ENCODE assay signal across 18 mouse cellular contexts in the genomic region with DNA sequence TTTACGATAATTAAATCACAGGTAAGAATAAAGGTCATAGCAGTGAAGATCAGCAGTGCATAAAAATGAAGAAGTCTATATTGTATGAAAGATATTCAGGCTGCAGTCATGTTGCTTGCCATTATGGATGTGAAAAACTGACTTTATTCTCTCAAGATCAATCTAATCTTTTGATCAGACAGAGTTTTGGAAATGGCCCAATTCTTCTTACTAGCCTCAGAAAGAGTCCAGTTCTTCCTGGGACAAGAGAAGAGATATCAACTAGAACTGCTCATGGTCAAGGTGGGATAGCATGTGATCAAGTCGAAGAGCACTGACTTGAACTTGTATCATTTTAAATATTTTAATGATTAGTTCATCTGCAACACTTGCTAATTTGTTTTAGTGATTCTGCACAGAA.
DNase-seq lines count a peak whose midpoint lies in the region; ATAC-seq and TF ChIP-seq lines count a peak whose summit lies in the region.
"Had no signal": no experiment of that assay in that cellular context is flagged by ENCODE, and none has a peak within 500 bp of the region (broad histone marks: within the 10 kb centered on the region; RNA-seq: fewer than 3 reads in every experiment).

No protein-coding gene starts in this region.

- no peaks in the 10 kb centered on the region for H3K27me3 ChIP-seq in forebrain, embryonic 10.5 days (ENCODE audit: poor library complexity, severe bottlenecking)
- H3K27me3 ChIP-seq in hindbrain, embryonic 11.5 days (ENCODE audit: control insufficient read depth, insufficient read depth, low read length) = no peaks in the 10 kb centered on the region
- H3K27me3 ChIP-seq in midbrain, embryonic 14.5 days (ENCODE audit: control insufficient read depth, insufficient read depth, low read length) = no peaks in the 10 kb centered on the region
- H3K27me3 ChIP-seq in stomach, postnatal 0 days (ENCODE audit: control insufficient read depth, insufficient read depth, low read length) = no peaks in the 10 kb centered on the region
- H3K27me3 ChIP-seq: CH12.LX; embryonic facial prominence, embryonic 12.5 days; limb, embryonic 13.5 days; liver, embryonic 15.5 days had no signal

- WGBS in forebrain, embryonic 10.5 days = 75% methylated on average over 2 of the region's 2 CpGs
- WGBS in hindbrain, embryonic 11.5 days = 71% methylated on average over 2 of the region's 2 CpGs
- WGBS in midbrain, embryonic 14.5 days = 70% methylated on average over 2 of the region's 2 CpGs
- WGBS in stomach, postnatal 0 days = 92% methylated on average over 2 of the region's 2 CpGs

- no peak overlapping the region for H3K9ac ChIP-seq in hindbrain, embryonic 11.5 days (ENCODE audit: low read depth, low read length)
- no peak overlapping the region for H3K9ac ChIP-seq in midbrain, embryonic 14.5 days (replicated peaks; ENCODE audit: low read length)
- no peak overlapping the region for H3K9ac ChIP-seq in stomach, postnatal 0 days (ENCODE audit: low read length)
- H3K9ac ChIP-seq: embryonic facial prominence, embryonic 12.5 days; limb, embryonic 13.5 days; liver, embryonic 15.5 days had no signal

- TF ChIP-seq CTCF in stomach, postnatal 0 days (IDR thresholded peaks at IDR 0.05; ENCODE audit: low read depth) = no peak

- no peak for TF ChIP-seq EP300 in stomach, postnatal 0 days (optimal IDR thresholded peaks at IDR 0.05)

- intact Hi-C loops in left cerebral cortex, postnatal 25 days (cut with DNase I) = no loop called here

- peaks cover 40% of the 10 kb centered on the region for H3K4me1 ChIP-seq in forebrain, embryonic 10.5 days
- H3K4me1 ChIP-seq in hindbrain, embryonic 11.5 days (replicated peaks; ENCODE audit: control insufficient read depth, insufficient read depth, low read length) = no peaks in the 10 kb centered on the region
- peaks cover 12% of the 10 kb centered on the region for H3K4me1 ChIP-seq in midbrain, embryonic 14.5 days (ENCODE audit: control insufficient read depth, insufficient read depth, low read length)
- no peaks in the 10 kb centered on the region for H3K4me1 ChIP-seq in stomach, postnatal 0 days (replicated peaks; ENCODE audit: control insufficient read depth, insufficient read depth)
- H3K4me1 ChIP-seq: embryonic facial prominence, embryonic 12.5 days; limb, embryonic 13.5 days; liver, embryonic 15.5 days had no signal

- DNase-seq in embryo, embryonic 10.5 days (ENCODE audit: low spot score) = peak; percentile 9
- DNase-seq in embryo, embryonic 9.5 days (ENCODE audit: extremely low spot score) = no peak
- DNase-seq in forebrain, embryonic 10.5 days (ENCODE audit: extremely low spot score, low spot score) = no peak
- DNase-seq in hindbrain, embryonic 11.5 days (ENCODE audit: low spot score) = no peak
- DNase-seq in midbrain, embryonic 14.5 days = peak; percentile 29
- DNase-seq in urinary bladder, postnatal 25 days (ENCODE audit: low spot score) = no peak
- no peak for DNase-seq in stomach, postnatal 0 days (ENCODE audit: low spot score)
- no peak for DNase-seq in left cerebral cortex, postnatal 25 days (ENCODE audit: low spot score in 2 of 2)
- DNase-seq: adrenal gland, adult 8-10 months; cerebellum, adult 18-20 months; right cerebral cortex, postnatal 25 days had no signal

- no peak overlapping the region for H3K4me3 ChIP-seq in forebrain, embryonic 10.5 days
- no peak overlapping the region for H3K4me3 ChIP-seq in hindbrain, embryonic 11.5 days (ENCODE audit: low read depth, low read length)
- H3K4me3 ChIP-seq in midbrain, embryonic 14.5 days (replicated peaks; ENCODE audit: low read depth, low read length) = no peak overlapping the region
- no peak overlapping the region for H3K4me3 ChIP-seq in stomach, postnatal 0 days (ENCODE audit: low read depth, low read length)
- H3K4me3 ChIP-seq: embryonic facial prominence, embryonic 12.5 days; limb, embryonic 13.5 days; liver, embryonic 15.5 days; myocyte had no signal

- H3K27ac ChIP-seq in forebrain, embryonic 10.5 days = peak overlapping the region; percentile 84
- peak overlapping the region; percentile 74 for H3K27ac ChIP-seq in hindbrain, embryonic 11.5 days (ENCODE audit: low read depth, low read length)
- H3K27ac ChIP-seq in midbrain, embryonic 14.5 days (replicated peaks; ENCODE audit: low read depth, low read length) = peak overlapping the region; percentile 66; the same call in 1 of the 2 replicates
- H3K27ac ChIP-seq in stomach, postnatal 0 days (replicated peaks) = no peak overlapping the region
- H3K27ac ChIP-seq: embryonic facial prominence, embryonic 12.5 days; limb, embryonic 13.5 days; liver, embryonic 15.5 days had no signal

- no peaks in the 10 kb centered on the region; the same call in 1 of the 2 replicates for H3K9me3 ChIP-seq in forebrain, embryonic 10.5 days
- no peaks in the 10 kb centered on the region for H3K9me3 ChIP-seq in hindbrain, embryonic 11.5 days (ENCODE audit: control insufficient read depth, low read length)
- 0 out of 2 replicates have a peak, but pooled peaks cover 3% of the 10 kb centered on the region for H3K9me3 ChIP-seq in midbrain, embryonic 14.5 days (ENCODE audit: control insufficient read depth, low read length)
- no peaks in the 10 kb centered on the region for H3K9me3 ChIP-seq in stomach, postnatal 0 days (ENCODE audit: control insufficient read depth, low read length)
- H3K9me3 ChIP-seq: embryonic facial prominence, embryonic 12.5 days; limb, embryonic 13.5 days; liver, embryonic 15.5 days had no signal

- no peak for ATAC-seq in hindbrain, embryonic 11.5 days (ENCODE audit: low FRiP score)
- no peak for ATAC-seq in midbrain, embryonic 14.5 days (ENCODE audit: low FRiP score, low TSS enrichment)
- no peak for ATAC-seq in stomach, postnatal 0 days (ENCODE audit: low FRiP score, low TSS enrichment)
- ATAC-seq: intestine, embryonic 16.5 days had no signal

- H3K36me3 ChIP-seq in forebrain, embryonic 10.5 days (replicated peaks) = no peaks in the 10 kb centered on the region
- H3K36me3 ChIP-seq in hindbrain, embryonic 11.5 days (ENCODE audit: control insufficient read depth, insufficient read depth, low read length) = no peaks in the 10 kb centered on the region
- H3K36me3 ChIP-seq in midbrain, embryonic 14.5 days (ENCODE audit: control insufficient read depth, insufficient read depth, low read length) = no peaks in the 10 kb centered on the region
- H3K36me3 ChIP-seq in stomach, postnatal 0 days (ENCODE audit: control insufficient read depth, insufficient read depth, low read length) = no peaks in the 10 kb centered on the region
- H3K36me3 ChIP-seq: embryonic facial prominence, embryonic 12.5 days; limb, embryonic 13.5 days; liver, embryonic 15.5 days had no signal

- no peak overlapping the region for H3K4me2 ChIP-seq in hindbrain, embryonic 11.5 days (replicated peaks; ENCODE audit: low read depth, low read length)
- H3K4me2 ChIP-seq in midbrain, embryonic 14.5 days (ENCODE audit: low read length) = no peak overlapping the region
- no peak overlapping the region for H3K4me2 ChIP-seq in stomach, postnatal 0 days (replicated peaks; ENCODE audit: low read depth)
- H3K4me2 ChIP-seq: embryonic facial prominence, embryonic 12.5 days; heart, embryonic 11.5 days; limb, embryonic 13.5 days; liver, embryonic 15.5 days had no signal

Comparison
In these comparisons a context has a peak if more than half of its experiments do, and no peak if none do; other contexts are left out.
1. DNase-seq: peak in embryo, embryonic 10.5 days (single experiment) and midbrain, embryonic 14.5 days (single experiment); none in embryo, embryonic 9.5 days (single experiment), forebrain, embryonic 10.5 days (single experiment), hindbrain, embryonic 11.5 days (single experiment), urinary bladder, postnatal 25 days (single experiment), stomach, postnatal 0 days (single experiment) and left cerebral cortex, postnatal 25 days (0 of 2).